Mouse (Mus musculus) c-Kit-negative CD71-positive TER-119-positive erythroid progenitor cells, embryonic 14.5 days (primary cell): ENCODE data around the gene Smo.

Experiments used
- DNase-seq: peaks from one replicate; pipeline ENCODE4 v3.0.0-alpha.2; 2013; ENCODE audit warnings: low read depth, low spot score

Gene Smo

GRCm38 (mm10) chr6:29735336-29735688, at the start of gene Smo:
Gene Smo (plus strand): TSS chr6:29735503.
- no peak for DNase-seq

GRCm38 (mm10) chr6:29685952-29686351, 49.4 kb upstream of the Smo start:
- no peak for DNase-seq

GRCm38 (mm10) chr6:29689458-29689857, 45.8 kb upstream of the Smo start:
- DNase-seq: no peak

- peak; percentile 87 for DNase-seq
Measured at GRCm38 (mm10) chr6:29693953-29694352, 41.4 kb upstream of the Smo start, which contains the start of gene Tspan33. Gene Tspan33 (plus strand): TSS chr6:29694222.

GRCm38 (mm10) chr6:29694375-29695289, 40.7 kb upstream of the Smo start:
- no peak for DNase-seq

- DNase-seq: peak; percentile 46
Measured at GRCm38 (mm10) chr6:29695290-29695674, 40.0 kb upstream of the Smo start.

GRCm38 (mm10) chr6:29695975-29696374, 39.3 kb upstream of the Smo start:
- peak; percentile 45 for DNase-seq

- no peak for DNase-seq
Measured at GRCm38 (mm10) chr6:29697139-29697538, 38.2 kb upstream of the Smo start.

- DNase-seq: peak; percentile 80
Measured at GRCm38 (mm10) chr6:29697548-29697947, 37.8 kb upstream of the Smo start.

- DNase-seq: peak; percentile 67
Measured at GRCm38 (mm10) chr6:29699085-29699745, 36.1 kb upstream of the Smo start.

GRCm38 (mm10) chr6:29701051-29701450, 34.3 kb upstream of the Smo start:
- DNase-seq: peak; percentile 90

GRCm38 (mm10) chr6:29702126-29702525, 33.2 kb upstream of the Smo start:
- peak; percentile 36 for DNase-seq

- DNase-seq: no peak
Measured at GRCm38 (mm10) chr6:29704143-29704542, 31.2 kb upstream of the Smo start.

- DNase-seq: no peak
Measured at GRCm38 (mm10) chr6:29707902-29708301, 27.4 kb upstream of the Smo start.

GRCm38 (mm10) chr6:29711318-29711717, 24.0 kb upstream of the Smo start:
- no peak for DNase-seq

GRCm38 (mm10) chr6:29712011-29712584, 23.2 kb upstream of the Smo start:
- no peak for DNase-seq

- DNase-seq: no peak
Measured at GRCm38 (mm10) chr6:29716624-29717365, 18.5 kb upstream of the Smo start.

- DNase-seq: no peak
Measured at GRCm38 (mm10) chr6:29717541-29717940, 17.8 kb upstream of the Smo start.

GRCm38 (mm10) chr6:29717952-29718521, 17.3 kb upstream of the Smo start:
- DNase-seq: no peak

GRCm38 (mm10) chr6:29718894-29719329, 16.4 kb upstream of the Smo start:
- DNase-seq: no peak

GRCm38 (mm10) chr6:29721890-29722289, 13.4 kb upstream of the Smo start:
- DNase-seq: no peak
